Mouse (Mus musculus) erythroid progenitor cell, adult 5-6 weeks (primary cell): ENCODE results near the gene Lpar1. TPM values are rescaled to one million over a fixed set of nuclear protein-coding genes. Genes with fewer than 3 reads are reported as not detected.

Source experiments
- ATAC-seq: replicated peaks from 2 replicates; pipeline ENCODE4 v1.8.0; 2016; ENCODE audit warnings: moderate number of reproducible peaks, mild to moderate bottlenecking, moderate TSS enrichment, inconsistent platforms; ENCODE audit not compliant: poor library complexity, low FRiP score, severe bottlenecking
- total RNA-seq, 2 experiments: library from RNA; stranded (forward) in 1 of 2; stranded (reverse) in 1 of 2; fragments of 150-400 nt in 1 of 2; fragments of 186-747, 209-891 nt in 1 of 2; gene quantifications; 2 replicates each; pipeline versions ENCODE4 v1.2.3 to v1.2.4; 2015 to 2017; ENCODE audit warnings: low replicate concordance in 2 of 2

Gene Lpar1
- total RNA-seq, 2 experiments from 2014 or later: not detected

GRCm38 (mm10) chr4:58464390-58465164 lies 89.1 kb downstream of the Lpar1 start:
- no peak for ATAC-seq

- ATAC-seq: no peak
Measured at GRCm38 (mm10) chr4:58462990-58463389, 90.7 kb downstream of the Lpar1 start.

- no peak for ATAC-seq
Measured at GRCm38 (mm10) chr4:58462586-58462985, 91.1 kb downstream of the Lpar1 start.

GRCm38 (mm10) chr4:58453334-58453733 lies 100.4 kb downstream of the Lpar1 start:
- no peak for ATAC-seq

- no peak for ATAC-seq
Measured at GRCm38 (mm10) chr4:58448825-58449224, 104.9 kb downstream of the Lpar1 start.

- ATAC-seq: no peak
Measured at GRCm38 (mm10) chr4:58447841-58448240, 105.9 kb downstream of the Lpar1 start.

- no peak for ATAC-seq
Measured at GRCm38 (mm10) chr4:58445846-58446245, 107.9 kb downstream of the Lpar1 start.

- ATAC-seq: no peak
Measured at GRCm38 (mm10) chr4:58442338-58442737, 111.4 kb downstream of the Lpar1 start.

GRCm38 (mm10) chr4:58438654-58439053 lies 115.0 kb downstream of the Lpar1 start:
- ATAC-seq: no peak

GRCm38 (mm10) chr4:58437271-58437670 lies 116.4 kb downstream of the Lpar1 start:
- no peak for ATAC-seq

GRCm38 (mm10) chr4:58423276-58423930 lies 130.3 kb downstream of the Lpar1 start:
- ATAC-seq: no peak

GRCm38 (mm10) chr4:58419225-58419624 lies 134.5 kb downstream of the Lpar1 start:
- no peak for ATAC-seq

- ATAC-seq: no peak
Measured at GRCm38 (mm10) chr4:58417319-58417718, 136.4 kb downstream of the Lpar1 start.

- no peak for ATAC-seq
Measured at GRCm38 (mm10) chr4:58415537-58415936, 138.2 kb downstream of the Lpar1 start.

GRCm38 (mm10) chr4:58413188-58414185 lies 140.2 kb downstream of the Lpar1 start:
- no peak for ATAC-seq

GRCm38 (mm10) chr4:58401973-58402501 lies 151.7 kb downstream of the Lpar1 start:
- no peak for ATAC-seq

- ATAC-seq: no peak
Measured at GRCm38 (mm10) chr4:58400861-58401341, 152.8 kb downstream of the Lpar1 start.
